Mouse (Mus musculus): Measurements from ENCODE around the gene Tac4. TPM values are rescaled to one million over a fixed set of nuclear protein-coding genes. Genes with fewer than 3 reads are reported as not detected.
A peak's percentile ranks its signal among the peaks of the same experiment; 100 is the strongest.

The Tac4 gene
- polyA plus RNA-seq, 1 experiment from 2014 or later = 0.21 TPM

- ATAC-seq (ENCODE audit: low read depth) = no peak
- H3K36me3 ChIP-seq (ENCODE audit: control insufficient read depth, insufficient read depth, low read length) = no peaks in the 10 kb centered on the region
- 90% methylated on average over 8 of the region's 8 CpGs for WGBS
- H3K4me2 ChIP-seq (ENCODE audit: low read depth, low read length) = no peak overlapping the region
- no peak overlapping the region for H3K4me3 ChIP-seq (ENCODE audit: low read depth, low read length)
- no peaks in the 10 kb centered on the region for H3K27me3 ChIP-seq (ENCODE audit: control insufficient read depth, insufficient read depth, low read length)
- no peak overlapping the region for H3K27ac ChIP-seq (ENCODE audit: low read depth, low read length)
- H3K4me1 ChIP-seq (ENCODE audit: control insufficient read depth, insufficient read depth, low read length) = 0 out of 2 replicates have a peak, but pooled peaks cover 6% of the 10 kb centered on the region
- H3K9me3 ChIP-seq (ENCODE audit: control insufficient read depth, low read length) = no peaks in the 10 kb centered on the region
- no peak overlapping the region for H3K9ac ChIP-seq (replicated peaks; ENCODE audit: low read depth, low read length)
Observed at GRCm38 (mm10) chr11:95254165-95254564, 7.2 kb upstream of the Tac4 start.

- H3K27me3 ChIP-seq (ENCODE audit: control insufficient read depth, insufficient read depth, low read length) = no peaks in the 10 kb centered on the region
- no peak overlapping the region for H3K4me3 ChIP-seq (ENCODE audit: low read depth, low read length)
- H3K4me2 ChIP-seq (ENCODE audit: low read depth, low read length) = no peak overlapping the region
- WGBS = 81% methylated on average over 6 of the region's 6 CpGs
- no peak overlapping the region for H3K9ac ChIP-seq (replicated peaks; ENCODE audit: low read depth, low read length)
- no peak overlapping the region for H3K27ac ChIP-seq (ENCODE audit: low read depth, low read length)
- no peak for ATAC-seq (ENCODE audit: low read depth)
- no peaks in the 10 kb centered on the region for H3K36me3 ChIP-seq (ENCODE audit: control insufficient read depth, insufficient read depth, low read length)
- H3K4me1 ChIP-seq (ENCODE audit: control insufficient read depth, insufficient read depth, low read length) = 0 out of 2 replicates have a peak, but pooled peaks cover 6% of the 10 kb centered on the region
- H3K9me3 ChIP-seq (ENCODE audit: control insufficient read depth, low read length) = no peaks in the 10 kb centered on the region
Observed at GRCm38 (mm10) chr11:95255747-95256146, 5.6 kb upstream of the Tac4 start.

- H3K4me2 ChIP-seq (ENCODE audit: low read depth, low read length) = peak overlapping the region; percentile 86; the same call in 1 of the 2 replicates
- no peak overlapping the region for H3K9ac ChIP-seq (replicated peaks; ENCODE audit: low read depth, low read length)
- no peak for ATAC-seq (ENCODE audit: low read depth)
- 0 out of 2 replicates have a peak, but pooled peaks cover 6% of the 10 kb centered on the region for H3K4me1 ChIP-seq (ENCODE audit: control insufficient read depth, insufficient read depth, low read length)
- WGBS = 62% methylated on average over 4 of the region's 4 CpGs
- no peaks in the 10 kb centered on the region for H3K9me3 ChIP-seq (ENCODE audit: control insufficient read depth, low read length)
- no peak overlapping the region for H3K4me3 ChIP-seq (ENCODE audit: low read depth, low read length)
- H3K27ac ChIP-seq (ENCODE audit: low read depth, low read length) = no peak overlapping the region
- no peaks in the 10 kb centered on the region for H3K36me3 ChIP-seq (ENCODE audit: control insufficient read depth, insufficient read depth, low read length)
- no peaks in the 10 kb centered on the region for H3K27me3 ChIP-seq (ENCODE audit: control insufficient read depth, insufficient read depth, low read length)
Observed at GRCm38 (mm10) chr11:95257930-95258329, 3.4 kb upstream of the Tac4 start.

GRCm38 (mm10) chr11:95258490-95258889 lies 2.8 kb upstream of the Tac4 start:
- under 1% methylated on average over 26 of the region's 26 CpGs for WGBS
- H3K36me3 ChIP-seq (ENCODE audit: control insufficient read depth, insufficient read depth, low read length) = no peaks in the 10 kb centered on the region
- ATAC-seq (ENCODE audit: low read depth) = peak; percentile 22; the same call in 1 of the 2 replicates
- no peaks in the 10 kb centered on the region for H3K9me3 ChIP-seq (ENCODE audit: control insufficient read depth, low read length)
- H3K4me3 ChIP-seq (ENCODE audit: low read depth, low read length) = peak overlapping the region; percentile 39
- H3K9ac ChIP-seq (replicated peaks; ENCODE audit: low read depth, low read length) = peak overlapping the region; percentile 39
- no peaks in the 10 kb centered on the region for H3K27me3 ChIP-seq (ENCODE audit: control insufficient read depth, insufficient read depth, low read length)
- peak overlapping the region; percentile 86 for H3K4me2 ChIP-seq (ENCODE audit: low read depth, low read length)
- 0 out of 2 replicates have a peak overlapping the region, but pooled peaks have one; percentile 16 for H3K27ac ChIP-seq (ENCODE audit: low read depth, low read length)
- H3K4me1 ChIP-seq (ENCODE audit: control insufficient read depth, insufficient read depth, low read length) = 0 out of 2 replicates have a peak, but pooled peaks cover 6% of the 10 kb centered on the region

- Histone ChIP-seq H3K4me3 (ENCODE audit: low read depth, low read length) (peak overlapping the region; percentile 39), H3K27ac (ENCODE audit: low read depth, low read length) (peak overlapping the region; percentile 28; the same call in 1 of the 2 replicates), H3K4me1 (ENCODE audit: control insufficient read depth, insufficient read depth, low read length) (0 out of 2 replicates have a peak, but pooled peaks cover 6% of the 10 kb centered on the region), H3K36me3 (ENCODE audit: control insufficient read depth, insufficient read depth, low read length) (no peaks in the 10 kb centered on the region), H3K9ac (replicated peaks; ENCODE audit: low read depth, low read length) (peak overlapping the region; percentile 39), H3K9me3 (ENCODE audit: control insufficient read depth, low read length) (no peaks in the 10 kb centered on the region), H3K27me3 (ENCODE audit: control insufficient read depth, insufficient read depth, low read length) (no peaks in the 10 kb centered on the region), H3K4me2 (ENCODE audit: low read depth, low read length) (peak overlapping the region; percentile 86)
- under 1% methylated on average over 72 of the region's 73 CpGs for WGBS
- ATAC-seq (ENCODE audit: low read depth) = peak; percentile 62
Observed at GRCm38 (mm10) chr11:95259088-95259849, 2.1 kb upstream of the Tac4 start.

- Histone ChIP-seq H3K4me1 (ENCODE audit: control insufficient read depth, insufficient read depth, low read length) (no peaks in the 10 kb centered on the region), H3K9ac (replicated peaks; ENCODE audit: low read depth, low read length) (no peak overlapping the region), H3K27ac (ENCODE audit: low read depth, low read length) (no peak overlapping the region), H3K4me2 (ENCODE audit: low read depth, low read length) (no peak overlapping the region), H3K36me3 (ENCODE audit: control insufficient read depth, insufficient read depth, low read length) (no peaks in the 10 kb centered on the region), H3K9me3 (ENCODE audit: control insufficient read depth, low read length) (no peaks in the 10 kb centered on the region), H3K4me3 (ENCODE audit: low read depth, low read length) (no peak overlapping the region), H3K27me3 (ENCODE audit: control insufficient read depth, insufficient read depth, low read length) (no peaks in the 10 kb centered on the region)
- ATAC-seq (ENCODE audit: low read depth) = no peak
- WGBS = 23% methylated on average over 11 of the region's 11 CpGs
Observed at GRCm38 (mm10) chr11:95263816-95264454, 2.6 kb downstream of the Tac4 start.

GRCm38 (mm10) chr11:95264455-95265013 lies 3.2 kb downstream of the Tac4 start:
- Histone ChIP-seq H3K9ac (replicated peaks; ENCODE audit: low read depth, low read length) (no peak overlapping the region), H3K27me3 (ENCODE audit: control insufficient read depth, insufficient read depth, low read length) (no peaks in the 10 kb centered on the region), H3K4me3 (ENCODE audit: low read depth, low read length) (no peak overlapping the region), H3K9me3 (ENCODE audit: control insufficient read depth, low read length) (no peaks in the 10 kb centered on the region), H3K27ac (ENCODE audit: low read depth, low read length) (no peak overlapping the region), H3K4me2 (ENCODE audit: low read depth, low read length) (no peak overlapping the region), H3K36me3 (ENCODE audit: control insufficient read depth, insufficient read depth, low read length) (no peaks in the 10 kb centered on the region), H3K4me1 (ENCODE audit: control insufficient read depth, insufficient read depth, low read length) (no peaks in the 10 kb centered on the region)
- ATAC-seq (ENCODE audit: low read depth) = no peak
- 77% methylated on average over 4 of the region's 4 CpGs for WGBS

- H3K4me1 ChIP-seq (ENCODE audit: control insufficient read depth, insufficient read depth, low read length) = no peaks in the 10 kb centered on the region
- no peak overlapping the region for H3K4me3 ChIP-seq (ENCODE audit: low read depth, low read length)
- ATAC-seq (ENCODE audit: low read depth) = no peak
- H3K9me3 ChIP-seq (ENCODE audit: control insufficient read depth, low read length) = no peaks in the 10 kb centered on the region
- peaks cover 7% of the 10 kb centered on the region; the same call in 1 of the 2 replicates for H3K36me3 ChIP-seq (ENCODE audit: control insufficient read depth, insufficient read depth, low read length)
- H3K4me2 ChIP-seq (ENCODE audit: low read depth, low read length) = no peak overlapping the region
- no peak overlapping the region for H3K9ac ChIP-seq (replicated peaks; ENCODE audit: low read depth, low read length)
- no peak overlapping the region for H3K27ac ChIP-seq (ENCODE audit: low read depth, low read length)
- no peaks in the 10 kb centered on the region for H3K27me3 ChIP-seq (ENCODE audit: control insufficient read depth, insufficient read depth, low read length)
- WGBS = 56% methylated on average over 6 of the region's 6 CpGs
Observed at GRCm38 (mm10) chr11:95266540-95267245, 5.4 kb downstream of the Tac4 start.

Measured in neural tube, embryonic 14.5 days (tissue).